11 mouse cellular contexts compared by ENCODE assay signal in the genomic region with DNA sequence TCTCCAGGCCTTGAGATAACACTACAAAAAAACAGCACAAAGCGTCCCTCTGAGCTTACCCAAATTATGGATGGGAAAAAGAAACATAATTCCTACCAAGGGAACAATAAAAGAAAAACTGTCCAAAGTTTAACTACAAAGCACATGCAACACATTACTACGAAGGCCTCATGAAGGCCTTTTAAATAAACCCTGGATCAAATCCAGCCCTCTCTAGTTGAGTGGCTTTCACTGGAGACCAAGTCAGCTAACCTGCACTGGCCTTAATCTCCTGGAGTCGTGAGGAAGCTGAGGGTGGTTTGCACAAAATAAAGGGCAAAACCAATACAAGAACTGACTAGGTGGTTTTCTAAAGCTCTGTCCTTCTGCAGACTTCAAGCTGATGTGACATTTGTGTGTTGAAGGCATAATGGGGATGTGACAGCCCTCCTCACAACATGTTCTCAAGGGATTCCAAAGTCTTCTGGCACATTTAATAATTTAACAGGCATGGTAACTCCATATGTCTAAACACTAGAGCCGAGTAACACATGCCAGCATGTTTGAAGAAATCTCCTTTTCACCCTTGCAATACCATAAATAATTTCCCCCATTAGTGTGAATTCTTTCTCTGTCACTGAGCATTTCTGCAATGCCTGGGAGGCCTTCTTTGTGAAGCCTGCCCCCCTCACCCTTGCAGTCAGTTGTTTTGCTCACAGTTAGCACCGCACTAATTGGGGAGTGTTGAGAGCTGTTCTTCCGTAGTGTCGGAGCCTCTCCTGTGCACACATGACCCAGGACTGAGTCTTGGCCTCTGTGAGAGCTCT. TPM values are rescaled to one million over a fixed set of nuclear protein-coding genes. Genes with fewer than 3 reads are reported as not detected.
A peak's percentile ranks its signal among the peaks of the same experiment; 100 is the strongest.
DNase-seq lines count a peak whose midpoint lies in the region; ATAC-seq and TF ChIP-seq lines count a peak whose summit lies in the region.
"Had no signal": no experiment of that assay in that cellular context is flagged by ENCODE, and none has a peak within 500 bp of the region (broad histone marks: within the 10 kb centered on the region; RNA-seq: fewer than 3 reads in every experiment).

No protein-coding gene starts in this region.

- H3K27me3 ChIP-seq in heart, postnatal 0 days (ENCODE audit: control insufficient read depth, insufficient read depth, low read length): no peaks in the 10 kb centered on the region
- no peaks in the 10 kb centered on the region for H3K27me3 ChIP-seq in forebrain, embryonic 13.5 days
- H3K27me3 ChIP-seq in limb, embryonic 15.5 days: no peaks in the 10 kb centered on the region

- peak overlapping the region; percentile 19; the same call in 1 of the 2 replicates for H3K27ac ChIP-seq in heart, postnatal 0 days (ENCODE audit: low read depth)
- peak overlapping the region; percentile 60; the same call in 1 of the 2 replicates for H3K27ac ChIP-seq in forebrain, embryonic 13.5 days
- H3K27ac ChIP-seq in limb, embryonic 15.5 days: peak overlapping the region; percentile 47

- no peaks in the 10 kb centered on the region for H3K36me3 ChIP-seq in heart, postnatal 0 days (replicated peaks; ENCODE audit: control insufficient read depth, insufficient read depth, low read length)
- no peaks in the 10 kb centered on the region for H3K36me3 ChIP-seq in forebrain, embryonic 13.5 days (ENCODE audit: poor library complexity, severe bottlenecking)
- no peaks in the 10 kb centered on the region for H3K36me3 ChIP-seq in limb, embryonic 15.5 days

- TF ChIP-seq POLR2A in brain, embryonic 14.5 days (IDR thresholded peaks at IDR 0.05; ENCODE audit: borderline replicate concordance, extremely low read depth, insufficient read depth, insufficient read length, poor library complexity, severe bottlenecking): no peak

- TF ChIP-seq EP300 in heart, postnatal 0 days (IDR thresholded peaks at IDR 0.05; ENCODE audit: low read depth): no peak

- no peak overlapping the region for H3K4me3 ChIP-seq in heart, postnatal 0 days (ENCODE audit: low read depth, low read length)
- no peak overlapping the region for H3K4me3 ChIP-seq in forebrain, embryonic 13.5 days
- no peak overlapping the region for H3K4me3 ChIP-seq in limb, embryonic 15.5 days

- H3K9ac ChIP-seq in heart, postnatal 0 days (replicated peaks; ENCODE audit: low read depth, low read length): no peak overlapping the region
- H3K9ac ChIP-seq in forebrain, embryonic 13.5 days: no peak overlapping the region
- no peak overlapping the region for H3K9ac ChIP-seq in limb, embryonic 15.5 days

- no peaks in the 10 kb centered on the region for H3K9me3 ChIP-seq in heart, postnatal 0 days (replicated peaks; ENCODE audit: control insufficient read depth, low read length)
- H3K9me3 ChIP-seq in forebrain, embryonic 13.5 days (replicated peaks): no peaks in the 10 kb centered on the region
- H3K9me3 ChIP-seq in limb, embryonic 15.5 days: no peaks in the 10 kb centered on the region

- no peak for ATAC-seq in heart, postnatal 0 days (ENCODE audit: insufficient read depth, low read depth)
- ATAC-seq in forebrain, embryonic 13.5 days: peak; percentile 93
- ATAC-seq in limb, embryonic 15.5 days (ENCODE audit: insufficient number of reproducible peaks, low FRiP score, low TSS enrichment, low read depth): no peak
- ATAC-seq: inflammation-experienced regulatory T-cells, adult 6 months had no signal

- no peak for DNase-seq in heart, postnatal 0 days (ENCODE audit: low spot score)
- DNase-seq in heart, adult 11 months: no peak
- DNase-seq in brain, embryonic 14.5 days (ENCODE audit: low read depth): peak; percentile 92
- DNase-seq in frontal cortex, postnatal 10 days (ENCODE audit: low spot score in 2 of 2): no peak
- DNase-seq in left cerebral cortex, adult 9 months (ENCODE audit: low spot score in 2 of 2): no peak
- no peak for DNase-seq in adrenal gland, adult 8-10 months
- DNase-seq: lung, adult 2 months; right cerebral cortex, postnatal 25 days had no signal

- peaks cover 30% of the 10 kb centered on the region for H3K4me1 ChIP-seq in heart, postnatal 0 days (ENCODE audit: control insufficient read depth, insufficient read depth)
- H3K4me1 ChIP-seq in forebrain, embryonic 13.5 days: peaks cover 25% of the 10 kb centered on the region
- H3K4me1 ChIP-seq in limb, embryonic 15.5 days: peaks cover 19% of the 10 kb centered on the region

- TF ChIP-seq CTCF in heart, postnatal 0 days (IDR thresholded peaks at IDR 0.05; ENCODE audit: low read depth): no peak
- TF ChIP-seq CTCF in brain, embryonic 14.5 days (IDR thresholded peaks at IDR 0.05; ENCODE audit: borderline replicate concordance, extremely low read depth, insufficient read depth, insufficient read length): no peak

- WGBS in heart, postnatal 0 days: 37% methylated on average over 7 of the region's 7 CpGs
- WGBS in forebrain, embryonic 13.5 days: 23% methylated on average over 7 of the region's 7 CpGs
- 25% methylated on average over 7 of the region's 7 CpGs for WGBS in limb, embryonic 15.5 days

- no peak overlapping the region for H3K4me2 ChIP-seq in heart, postnatal 0 days (ENCODE audit: low read depth, low read length)
- H3K4me2 ChIP-seq in forebrain, embryonic 13.5 days: no peak overlapping the region
- no peak overlapping the region for H3K4me2 ChIP-seq in limb, embryonic 15.5 days

RNA-seq across cellular contexts. Expression of a gene that starts 50.0 kb away (rescaled TPM):
- 17.6 and 21.2 TPM in 2 replicates for total RNA-seq in heart, postnatal 0 days (2014; rRNA removed; ENCODE audit: low replicate concordance)
- polyA plus RNA-seq in heart, postnatal 0 days (2015; fragmentation: Nextera tagmentation; extraction: Ambion mirVana): 3.3 and 4.1 TPM in 2 replicates
- polyA plus RNA-seq in brain, embryonic 14.5 days (2012; rRNA removed): 7.5 and 7.9 TPM in 2 replicates
- polyA plus RNA-seq in forebrain, embryonic 13.5 days (2015; fragmentation: Nextera tagmentation; extraction: Ambion mirVana): 5.6 and 5.9 TPM in 2 replicates
- 5.9 and 6.8 TPM in 2 replicates for polyA plus RNA-seq in limb, embryonic 15.5 days (2015; fragmentation: Nextera tagmentation; extraction: Ambion mirVana)
- total RNA-seq in adrenal gland, adult 8-10 months (2022): 10 to 100 TPM in 2 of 4 experiments, 1 to 10 TPM in 2; 7.5 to 15.7 (median 11.4) TPM
